Mouse (Mus musculus): ENCODE data around the gene Pa2g4. TPM values are rescaled to one million over a fixed set of nuclear protein-coding genes. Genes with fewer than 3 reads are reported as not detected.

The Pa2g4 gene
- polyA plus RNA-seq, 1 experiment from 2014 or later = 196 TPM

Small RNAs within 50 kb of the gene (microRNA-seq; reads per million reads assigned to microRNA genes)
- gene Gm47275 (not detected), gene Mir6916 (not detected), gene Mir6917 (1.6 reads per million)

Other genes starting within 250 kb of the Pa2g4 start
- gene Cnpy2, start 243.5 kb downstream of the Pa2g4 start, polyA plus RNA-seq (2015; fragmentation: Nextera tagmentation; extraction: Ambion mirVana) = 295 and 297 TPM in 2 replicates
- gene Cs, start 228.3 kb downstream of the Pa2g4 start, polyA plus RNA-seq (2015; fragmentation: Nextera tagmentation; extraction: Ambion mirVana) = 334 and 347 TPM in 2 replicates
- 2.5 and 3.3 TPM in 2 replicates for gene Coq10a, start 197.0 kb downstream of the Pa2g4 start, polyA plus RNA-seq (2015; fragmentation: Nextera tagmentation; extraction: Ambion mirVana)
- gene Ankrd52, start 188.9 kb downstream of the Pa2g4 start, polyA plus RNA-seq (2015; fragmentation: Nextera tagmentation; extraction: Ambion mirVana) = 6.7 and 7.2 TPM in 2 replicates
- 207 and 242 TPM in 2 replicates for gene Slc39a5, start 164.8 kb downstream of the Pa2g4 start, polyA plus RNA-seq (2015; fragmentation: Nextera tagmentation; extraction: Ambion mirVana)
- 104 TPM in 2 replicates for gene Nabp2, start 154.5 kb downstream of the Pa2g4 start, polyA plus RNA-seq (2015; fragmentation: Nextera tagmentation; extraction: Ambion mirVana)
- 43.2 and 43.3 TPM in 2 replicates for gene Rnf41, start 154.3 kb downstream of the Pa2g4 start, polyA plus RNA-seq (2015; fragmentation: Nextera tagmentation; extraction: Ambion mirVana)
- gene Smarcc2, start 106.7 kb downstream of the Pa2g4 start, polyA plus RNA-seq (2015; fragmentation: Nextera tagmentation; extraction: Ambion mirVana) = 46.6 and 51.1 TPM in 2 replicates
- 1,841 and 1,876 TPM in 2 replicates for gene Myl6, start 71.8 kb downstream of the Pa2g4 start, polyA plus RNA-seq (2015; fragmentation: Nextera tagmentation; extraction: Ambion mirVana)
- 2.8 TPM in 2 replicates for gene Myl6b, start 67.3 kb downstream of the Pa2g4 start, polyA plus RNA-seq (2015; fragmentation: Nextera tagmentation; extraction: Ambion mirVana)
- gene Esyt1, start 40.1 kb downstream of the Pa2g4 start, polyA plus RNA-seq (2015; fragmentation: Nextera tagmentation; extraction: Ambion mirVana) = 24.4 and 25.7 TPM in 2 replicates
- 13.3 and 13.6 TPM in 2 replicates for gene Zc3h10, start 18.2 kb downstream of the Pa2g4 start, polyA plus RNA-seq (2015; fragmentation: Nextera tagmentation; extraction: Ambion mirVana)
- gene Rpl41, start 16.7 kb downstream of the Pa2g4 start, polyA plus RNA-seq (2015; fragmentation: Nextera tagmentation; extraction: Ambion mirVana) = 3,191 and 3,364 TPM in 2 replicates
- 29.6 and 34.9 TPM in 2 replicates for gene Erbb3, start 23.7 kb upstream of the Pa2g4 start, polyA plus RNA-seq (2015; fragmentation: Nextera tagmentation; extraction: Ambion mirVana)
- gene Rps26, start 60.8 kb upstream of the Pa2g4 start, polyA plus RNA-seq (2015; fragmentation: Nextera tagmentation; extraction: Ambion mirVana) = 580 and 624 TPM in 2 replicates
- 1.6 and 2.0 TPM in 2 replicates for gene Ikzf4, start 80.0 kb upstream of the Pa2g4 start, polyA plus RNA-seq (2015; fragmentation: Nextera tagmentation; extraction: Ambion mirVana)
- 11.8 and 13.0 TPM in 2 replicates for gene Suox, start 108.1 kb upstream of the Pa2g4 start, polyA plus RNA-seq (2015; fragmentation: Nextera tagmentation; extraction: Ambion mirVana)
- gene Rab5b, start 130.3 kb upstream of the Pa2g4 start, polyA plus RNA-seq (2015; fragmentation: Nextera tagmentation; extraction: Ambion mirVana) = 61.6 and 64.5 TPM in 2 replicates
- 1.5 and 1.6 TPM in 2 replicates for gene Pmel, start 138.2 kb upstream of the Pa2g4 start, polyA plus RNA-seq (2015; fragmentation: Nextera tagmentation; extraction: Ambion mirVana)
- 60.4 and 65.2 TPM in 2 replicates for gene Cdk2, start 139.0 kb upstream of the Pa2g4 start, polyA plus RNA-seq (2015; fragmentation: Nextera tagmentation; extraction: Ambion mirVana)
- gene Dgka, start 178.9 kb upstream of the Pa2g4 start, polyA plus RNA-seq (2015; fragmentation: Nextera tagmentation; extraction: Ambion mirVana) = 7.8 and 7.9 TPM in 2 replicates
- gene Pym1, start 181.9 kb upstream of the Pa2g4 start, polyA plus RNA-seq (2015; fragmentation: Nextera tagmentation; extraction: Ambion mirVana) = 28.4 and 31.5 TPM in 2 replicates
- 0.66 and 0.81 TPM in 2 replicates for gene Mmp19, start 224.9 kb upstream of the Pa2g4 start, polyA plus RNA-seq (2015; fragmentation: Nextera tagmentation; extraction: Ambion mirVana)
- 45.5 and 45.8 TPM in 2 replicates for gene Dnajc14, start 238.1 kb upstream of the Pa2g4 start, polyA plus RNA-seq (2015; fragmentation: Nextera tagmentation; extraction: Ambion mirVana)
- gene Tmem198b, start 238.4 kb upstream of the Pa2g4 start, polyA plus RNA-seq (2015; fragmentation: Nextera tagmentation; extraction: Ambion mirVana) = 11.6 and 13.4 TPM in 2 replicates